Mouse (Mus musculus): ENCODE results near the gene Card6. TPM values are rescaled to one million over a fixed set of nuclear protein-coding genes. Genes with fewer than 3 reads are reported as not detected.

Gene Card6
- polyA plus RNA-seq, 1 experiment from 2014 or later, result 1.4 TPM

DNA sequence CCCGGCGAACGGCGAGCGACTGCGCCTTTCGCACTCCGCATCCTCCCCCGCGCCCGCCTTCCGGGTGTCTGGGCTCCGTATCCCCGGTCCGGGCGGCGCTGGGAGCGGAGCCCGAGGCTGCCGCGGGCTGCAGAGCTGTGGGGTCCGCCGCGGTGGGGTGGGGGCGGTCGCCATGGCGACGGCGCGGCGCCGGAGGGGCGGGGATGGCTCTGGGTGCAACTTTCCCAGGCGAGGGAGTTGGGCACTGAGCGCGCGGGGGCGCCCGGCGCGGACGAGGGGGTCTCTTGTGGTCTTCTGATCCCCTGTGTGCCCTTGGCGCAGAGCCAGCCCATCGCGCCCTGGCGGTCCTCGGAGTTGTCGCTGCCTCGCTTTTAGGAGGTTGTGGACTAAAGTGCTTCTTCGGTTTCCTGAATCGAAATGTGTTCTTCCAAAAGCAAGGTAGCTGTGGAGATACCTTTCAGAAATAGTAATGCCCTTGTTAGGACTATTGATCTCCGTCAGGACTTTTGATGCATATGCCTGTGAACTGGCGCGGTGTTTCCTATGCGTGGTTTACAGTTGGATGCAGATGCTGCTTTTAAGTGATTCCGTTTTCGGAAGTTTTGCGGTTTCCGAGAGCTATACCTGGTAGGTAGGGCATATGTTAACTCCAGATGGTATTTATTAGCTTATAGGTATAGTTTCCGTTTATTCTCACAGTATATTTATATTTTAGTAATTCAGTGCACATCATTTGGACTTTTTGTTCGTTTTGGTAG is 35.9 kb upstream of the Card6 start:
- WGBS, result under 1% methylated on average over 60 of the region's 61 CpGs
- peak; percentile 89 for ATAC-seq (replicated peaks; ENCODE audit: low FRiP score, low TSS enrichment, low read depth)
- H3K27me3 ChIP-seq (replicated peaks; ENCODE audit: control insufficient read depth, insufficient read depth, low read length), result no peaks in the 10 kb centered on the region
- peak; percentile 91 for DNase-seq (ENCODE audit: low spot score)
- H3K4me2 ChIP-seq (ENCODE audit: low read length), result peak overlapping the region; percentile 71
- H3K27ac ChIP-seq (ENCODE audit: low read depth), result peak overlapping the region; percentile 82
- peak overlapping the region; percentile 86 for H3K9ac ChIP-seq (ENCODE audit: low read length)
- peaks cover 18% of the 10 kb centered on the region for H3K4me1 ChIP-seq (replicated peaks; ENCODE audit: control insufficient read depth, insufficient read depth, low read length)
- H3K36me3 ChIP-seq (ENCODE audit: control insufficient read depth, insufficient read depth, low read length), result no peaks in the 10 kb centered on the region
- H3K9me3 ChIP-seq (ENCODE audit: control insufficient read depth, low read length), result no peaks in the 10 kb centered on the region
- peak overlapping the region; percentile 83 for H3K4me3 ChIP-seq (ENCODE audit: low read depth, low read length)

DNA sequence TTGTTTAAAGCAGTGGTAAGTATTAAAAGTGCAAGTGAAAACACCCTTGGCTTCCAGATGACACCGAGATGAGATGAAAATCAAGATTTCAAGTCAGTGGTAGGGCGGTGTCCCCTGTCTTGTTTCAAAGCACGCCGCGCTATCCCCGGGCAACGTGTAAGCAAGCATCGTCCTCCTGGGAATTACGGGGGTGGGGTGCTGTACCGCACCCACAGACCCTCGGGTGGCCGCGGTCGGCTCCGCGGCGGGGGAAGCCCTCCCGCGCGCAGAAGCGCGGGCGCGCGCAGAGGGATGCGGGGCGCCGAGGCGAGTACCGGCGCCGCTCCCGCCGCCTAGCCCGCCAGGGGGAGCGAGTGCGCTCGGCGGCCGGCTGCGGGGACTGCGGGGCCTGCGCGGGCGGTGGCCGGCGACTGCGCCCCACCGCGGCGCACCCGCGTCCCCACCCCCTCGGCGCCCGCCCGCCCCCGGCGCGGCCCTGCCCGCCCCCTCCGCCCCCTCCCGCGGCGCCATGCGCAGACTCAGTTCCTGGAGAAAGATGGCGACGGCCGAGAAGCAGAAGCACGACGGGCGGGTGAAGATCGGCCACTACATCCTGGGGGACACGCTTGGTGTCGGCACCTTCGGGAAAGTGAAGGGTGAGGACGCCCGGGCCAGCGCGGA is 35.2 kb upstream of the Card6 start, which contains the start of gene Prkaa1:
Prkaa1 (plus strand) TSS at position 501 of the 660 bp plus-strand sequence.
- DNase-seq (ENCODE audit: low spot score) (peak; percentile 84), ATAC-seq (replicated peaks; ENCODE audit: low FRiP score, low TSS enrichment, low read depth) (peak; percentile 91)
- no peaks in the 10 kb centered on the region for H3K36me3 ChIP-seq (ENCODE audit: control insufficient read depth, insufficient read depth, low read length)
- H3K9me3 ChIP-seq (ENCODE audit: control insufficient read depth, low read length), result no peaks in the 10 kb centered on the region
- peak within 1 kb of the TSS; percentile 86 for H3K9ac ChIP-seq (ENCODE audit: low read length)
- no peaks in the 10 kb centered on the region for H3K27me3 ChIP-seq (replicated peaks; ENCODE audit: control insufficient read depth, insufficient read depth, low read length)
- peak within 1 kb of the TSS; percentile 71 for H3K4me2 ChIP-seq (ENCODE audit: low read length)
- peaks cover 14% of the 10 kb centered on the region for H3K4me1 ChIP-seq (replicated peaks; ENCODE audit: control insufficient read depth, insufficient read depth, low read length)
- H3K27ac ChIP-seq (ENCODE audit: low read depth), result peak within 1 kb of the TSS; percentile 82
- peak within 1 kb of the TSS; percentile 83 for H3K4me3 ChIP-seq (ENCODE audit: low read depth, low read length)
- 1% methylated on average over 63 of the region's 80 CpGs for WGBS

DNA sequence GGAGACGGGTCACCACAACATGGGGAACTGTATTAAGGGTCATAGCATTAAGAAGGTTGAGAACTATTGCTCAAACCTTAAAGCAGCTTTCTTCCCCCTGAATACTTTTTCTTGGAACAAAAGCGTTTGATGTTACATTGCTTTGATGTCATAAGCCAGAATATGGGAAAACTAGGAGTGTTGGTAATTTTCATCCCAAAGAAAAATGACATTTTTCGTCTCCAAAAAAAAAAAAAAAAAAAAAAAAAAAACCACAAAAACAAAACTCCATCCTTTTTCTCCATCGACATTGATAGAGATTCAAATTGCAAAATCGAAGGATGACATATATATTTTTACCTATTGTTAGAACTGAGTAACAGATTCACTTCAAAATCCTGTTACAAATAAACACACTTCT is 34.4 kb upstream of the Card6 start:
- 68% methylated on average over 5 of the region's 5 CpGs for whole genome bisulfite sequencing

DNA sequence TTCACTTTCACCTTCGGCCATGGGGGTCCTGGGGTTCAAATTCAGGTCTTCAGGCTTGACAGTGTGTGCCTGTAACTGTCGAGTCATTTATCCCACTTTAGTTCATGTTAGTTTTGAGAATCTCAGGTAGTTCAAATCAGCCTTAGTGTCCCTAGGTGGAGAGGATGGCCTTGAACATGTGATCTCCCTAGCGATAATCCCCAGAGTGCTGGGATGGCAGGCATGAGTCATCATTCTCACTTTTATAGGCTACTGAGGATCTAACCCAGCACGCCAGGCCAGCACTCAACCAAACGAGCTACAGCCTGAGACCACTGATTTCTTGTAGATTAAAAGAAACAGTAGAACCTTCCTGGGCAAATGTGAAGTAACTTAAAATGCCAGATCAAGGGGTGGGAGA is 33.7 kb upstream of the Card6 start:
- ATAC-seq (replicated peaks; ENCODE audit: low FRiP score, low TSS enrichment, low read depth) (no peak), DNase-seq (ENCODE audit: low spot score) (no peak)
- Histone ChIP-seq H3K4me1 (replicated peaks; ENCODE audit: control insufficient read depth, insufficient read depth, low read length) (peaks cover 11% of the 10 kb centered on the region), H3K9me3 (ENCODE audit: control insufficient read depth, low read length) (no peaks in the 10 kb centered on the region), H3K9ac (ENCODE audit: low read length) (no peak overlapping the region), H3K4me2 (ENCODE audit: low read length) (no peak overlapping the region), H3K27me3 (replicated peaks; ENCODE audit: control insufficient read depth, insufficient read depth, low read length) (no peaks in the 10 kb centered on the region), H3K36me3 (ENCODE audit: control insufficient read depth, insufficient read depth, low read length) (no peaks in the 10 kb centered on the region), H3K27ac (ENCODE audit: low read depth) (no peak overlapping the region), H3K4me3 (ENCODE audit: low read depth, low read length) (no peak overlapping the region)
- WGBS, result 56% methylated on average over 5 of the region's 5 CpGs

More for the DNA sequence above, 34.4 kb upstream of the Card6 start:
- Histone ChIP-seq H3K4me2 (ENCODE audit: low read length) (peak overlapping the region; percentile 71), H3K27me3 (replicated peaks; ENCODE audit: control insufficient read depth, insufficient read depth, low read length) (no peaks in the 10 kb centered on the region), H3K36me3 (ENCODE audit: control insufficient read depth, insufficient read depth, low read length) (no peaks in the 10 kb centered on the region), H3K9ac (ENCODE audit: low read length) (no peak overlapping the region), H3K9me3 (ENCODE audit: control insufficient read depth, low read length) (no peaks in the 10 kb centered on the region), H3K27ac (ENCODE audit: low read depth) (no peak overlapping the region), H3K4me3 (ENCODE audit: low read depth, low read length) (peak overlapping the region; percentile 83; the same call in 1 of the 2 replicates), H3K4me1 (replicated peaks; ENCODE audit: control insufficient read depth, insufficient read depth, low read length) (peaks cover 11% of the 10 kb centered on the region)
- no peak for ATAC-seq (replicated peaks; ENCODE audit: low FRiP score, low TSS enrichment, low read depth)
- no peak for DNase-seq (ENCODE audit: low spot score)

DNA sequence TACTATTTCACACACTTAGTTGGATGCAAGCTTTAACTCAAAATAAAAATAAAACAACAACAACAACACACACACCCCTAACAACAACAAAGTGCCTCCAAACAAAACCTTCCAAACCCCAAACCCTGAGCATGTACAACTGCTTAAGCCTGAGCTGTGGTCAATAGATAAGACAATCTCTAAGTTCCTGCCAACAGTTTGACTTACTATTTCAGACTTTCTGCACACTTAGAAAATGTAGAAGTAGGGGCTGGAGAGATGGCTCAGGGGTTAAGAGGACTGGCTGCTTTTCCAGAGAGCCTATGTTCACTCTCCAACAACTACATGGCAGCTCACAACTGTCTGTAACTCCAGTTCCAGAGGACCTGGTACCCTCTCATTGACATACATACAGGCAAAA is 32.0 kb upstream of the Card6 start:
- ATAC-seq (replicated peaks; ENCODE audit: low FRiP score, low TSS enrichment, low read depth) (no peak), DNase-seq (ENCODE audit: low spot score) (no peak)
- Histone ChIP-seq H3K4me2 (ENCODE audit: low read length) (no peak overlapping the region), H3K9me3 (ENCODE audit: control insufficient read depth, low read length) (no peaks in the 10 kb centered on the region), H3K9ac (ENCODE audit: low read length) (no peak overlapping the region), H3K36me3 (ENCODE audit: control insufficient read depth, insufficient read depth, low read length) (no peaks in the 10 kb centered on the region), H3K27me3 (replicated peaks; ENCODE audit: control insufficient read depth, insufficient read depth, low read length) (no peaks in the 10 kb centered on the region), H3K4me1 (replicated peaks; ENCODE audit: control insufficient read depth, insufficient read depth, low read length) (peaks cover 10% of the 10 kb centered on the region), H3K4me3 (ENCODE audit: low read depth, low read length) (no peak overlapping the region), H3K27ac (ENCODE audit: low read depth) (no peak overlapping the region)

DNA sequence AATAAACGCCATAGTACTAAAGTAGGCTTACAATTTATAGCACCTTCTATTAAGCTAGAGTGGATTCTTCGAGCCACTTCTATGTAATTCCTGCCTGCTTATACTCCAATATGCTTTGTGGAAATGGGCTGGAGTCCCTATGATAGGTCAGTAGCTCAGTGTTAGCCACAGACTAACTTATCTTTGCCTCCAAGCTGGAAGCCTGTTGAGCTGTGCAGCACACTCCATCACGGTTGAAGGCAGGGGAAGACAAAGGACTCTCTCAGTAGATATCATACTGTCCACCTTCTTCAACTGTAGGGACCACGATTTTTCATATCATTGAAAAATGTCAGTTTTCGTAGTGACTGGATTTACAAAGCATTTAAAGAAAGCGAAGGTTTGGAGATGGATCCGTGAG is 31.5 kb upstream of the Card6 start:
- 81% methylated on average over 7 of the region's 7 CpGs for WGBS
- H3K4me2 ChIP-seq (ENCODE audit: low read length), result no peak overlapping the region
- no peak for DNase-seq (ENCODE audit: low spot score)

DNA sequence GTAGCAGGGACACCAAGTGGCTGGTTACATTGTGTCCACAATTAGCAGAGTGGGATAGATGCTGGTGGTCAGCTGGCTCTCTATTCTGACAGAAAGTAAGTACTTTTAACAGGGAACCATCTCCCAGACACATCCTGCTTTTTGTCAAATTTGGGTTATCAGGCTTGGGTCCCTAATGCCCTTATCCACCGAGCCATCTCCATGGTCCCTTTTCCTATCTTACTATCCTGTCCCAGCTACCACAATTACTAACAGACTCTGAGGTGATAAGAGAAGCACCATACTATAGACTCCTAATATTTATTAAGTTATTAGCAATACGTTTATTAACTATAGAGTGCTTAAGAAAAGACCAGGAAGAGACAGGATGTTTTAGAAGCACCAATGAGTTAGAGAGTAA is 31.0 kb upstream of the Card6 start:
- no peaks in the 10 kb centered on the region for H3K9me3 ChIP-seq (ENCODE audit: control insufficient read depth, low read length)
- H3K27ac ChIP-seq (ENCODE audit: low read depth), result no peak overlapping the region
- DNase-seq (ENCODE audit: low spot score) (no peak), ATAC-seq (replicated peaks; ENCODE audit: low FRiP score, low TSS enrichment, low read depth) (no peak)
- H3K4me2 ChIP-seq (ENCODE audit: low read length), result no peak overlapping the region
- no peaks in the 10 kb centered on the region for H3K27me3 ChIP-seq (replicated peaks; ENCODE audit: control insufficient read depth, insufficient read depth, low read length)
- H3K9ac ChIP-seq (ENCODE audit: low read length), result no peak overlapping the region
- WGBS, result 71% methylated on average over 2 of the region's 2 CpGs
- no peak overlapping the region for H3K4me3 ChIP-seq (ENCODE audit: low read depth, low read length)
- no peaks in the 10 kb centered on the region for H3K36me3 ChIP-seq (ENCODE audit: control insufficient read depth, insufficient read depth, low read length)
- 0 out of 2 replicates have a peak, but pooled peaks cover under 1% of the 10 kb centered on the region for H3K4me1 ChIP-seq (replicated peaks; ENCODE audit: control insufficient read depth, insufficient read depth, low read length)

More for the DNA sequence above, 31.5 kb upstream of the Card6 start:
- Histone ChIP-seq H3K27me3 (replicated peaks; ENCODE audit: control insufficient read depth, insufficient read depth, low read length) (no peaks in the 10 kb centered on the region), H3K9ac (ENCODE audit: low read length) (no peak overlapping the region), H3K9me3 (ENCODE audit: control insufficient read depth, low read length) (no peaks in the 10 kb centered on the region), H3K4me3 (ENCODE audit: low read depth, low read length) (no peak overlapping the region), H3K4me1 (replicated peaks; ENCODE audit: control insufficient read depth, insufficient read depth, low read length) (peaks cover 5% of the 10 kb centered on the region; the same call in 1 of the 2 replicates), H3K27ac (ENCODE audit: low read depth) (no peak overlapping the region), H3K36me3 (ENCODE audit: control insufficient read depth, insufficient read depth, low read length) (no peaks in the 10 kb centered on the region)
- no peak for ATAC-seq (replicated peaks; ENCODE audit: low FRiP score, low TSS enrichment, low read depth)

GRCm38 (mm10) chr15:5138021-5138856 is 29.9 kb upstream of the Card6 start:
- Histone ChIP-seq H3K9me3 (ENCODE audit: control insufficient read depth, low read length) (no peaks in the 10 kb centered on the region), H3K27ac (ENCODE audit: low read depth) (no peak overlapping the region), H3K4me2 (ENCODE audit: low read length) (no peak overlapping the region), H3K27me3 (replicated peaks; ENCODE audit: control insufficient read depth, insufficient read depth, low read length) (no peaks in the 10 kb centered on the region), H3K36me3 (ENCODE audit: control insufficient read depth, insufficient read depth, low read length) (no peaks in the 10 kb centered on the region), H3K4me1 (replicated peaks; ENCODE audit: control insufficient read depth, insufficient read depth, low read length) (no peaks in the 10 kb centered on the region), H3K4me3 (ENCODE audit: low read depth, low read length) (no peak overlapping the region), H3K9ac (ENCODE audit: low read length) (no peak overlapping the region)
- no peak for ATAC-seq (replicated peaks; ENCODE audit: low FRiP score, low TSS enrichment, low read depth)
- no peak for DNase-seq (ENCODE audit: low spot score)
- 71% methylated on average over 9 of the region's 9 CpGs for WGBS
